Mouse (Mus musculus) thymus, adult 2 months (tissue): ENCODE results near the gene Trpc4.

ENCODE experiments used
- CTCF ChIP-seq: fragments of 200-500 bp; IDR thresholded peaks from 2 replicates; pipeline ENCODE4 v1.5.1; 2012; ENCODE audit warnings: mild to moderate bottlenecking, control low read depth, low read length, moderate library complexity, borderline replicate concordance; ENCODE audit not compliant: control insufficient read depth, poor library complexity, insufficient read depth; ENCODE audit errors: extremely low read depth
- POLR2A ChIP-seq: fragments of 200-500 bp; IDR thresholded peaks from 2 replicates; pipeline ENCODE4 v1.6.1; 2012; ENCODE audit warnings: mild to moderate bottlenecking, low read length, control low read depth, moderate library complexity; ENCODE audit not compliant: control insufficient read depth, poor library complexity, insufficient read depth; ENCODE audit errors: extremely low read depth

- TF ChIP-seq POLR2A: no peak
- no peak for TF ChIP-seq CTCF
These were observed 87.3 kb downstream of the Trpc4 start for GRCm38 (mm10) chr3:54243136-54243535.
